Mouse (Mus musculus): ENCODE results near the gene Macrod2. TPM values are rescaled to one million over a fixed set of nuclear protein-coding genes. Genes with fewer than 3 reads are reported as not detected.

The Macrod2 gene
- total and polyA plus RNA-seq, 2 experiments from 2014 or later, result 5.5 to 17.4 TPM

DNA sequence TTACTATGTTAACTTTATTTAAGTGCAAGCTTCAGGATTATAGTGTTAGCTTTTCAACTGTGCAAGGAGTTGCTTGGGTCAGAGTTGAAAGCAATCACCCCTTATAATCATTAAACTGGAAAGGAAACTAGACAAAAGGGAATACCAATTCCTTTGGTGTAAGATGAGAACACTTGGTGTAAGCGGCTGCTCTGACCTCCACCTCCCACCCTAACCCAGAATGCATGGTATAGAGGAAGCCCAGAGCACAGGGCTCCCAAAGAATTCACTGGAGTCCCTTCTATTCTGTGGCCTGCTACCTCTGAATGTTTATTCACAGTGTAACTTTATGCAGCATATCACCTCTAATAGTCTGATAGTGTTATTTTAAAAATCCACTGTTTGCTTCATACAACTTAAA, 517.1 kb downstream of the Macrod2 start:
- no peak for ATAC-seq (ENCODE audit: insufficient read depth, low read depth)

DNA sequence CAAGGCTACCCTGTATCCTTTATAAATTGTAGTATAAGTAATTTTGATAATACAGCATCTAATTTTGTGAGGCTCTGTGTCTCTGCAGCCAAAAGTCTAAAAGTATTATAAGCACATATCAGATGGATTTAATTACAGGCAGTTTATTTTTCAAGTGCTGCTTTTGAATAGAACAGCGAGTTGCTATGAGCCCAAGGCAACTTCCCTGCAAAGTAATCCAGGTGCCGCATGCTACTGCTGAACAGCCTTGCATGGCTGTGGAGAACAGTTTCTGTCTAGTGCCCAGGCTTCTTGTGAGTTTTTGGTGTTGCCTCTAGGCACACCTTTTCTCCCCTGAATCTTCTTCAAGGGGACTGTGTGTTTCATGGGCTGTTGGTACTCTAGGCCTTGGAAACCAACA, 517.8 kb downstream of the Macrod2 start:
- Histone ChIP-seq H3K4me2 (ENCODE audit: low read depth, low read length) (no peak overlapping the region), H3K4me3 (ENCODE audit: low read depth, low read length) (no peak overlapping the region), H3K9ac (replicated peaks; ENCODE audit: low read depth, low read length) (no peak overlapping the region), H3K27me3 (ENCODE audit: control insufficient read depth, insufficient read depth, low read length) (no peaks in the 10 kb centered on the region), H3K4me1 (ENCODE audit: control insufficient read depth, insufficient read depth) (no peaks in the 10 kb centered on the region), H3K9me3 (replicated peaks; ENCODE audit: control insufficient read depth, low read length) (no peaks in the 10 kb centered on the region), H3K27ac (ENCODE audit: low read depth) (no peak overlapping the region), H3K36me3 (replicated peaks; ENCODE audit: control insufficient read depth, insufficient read depth, low read length) (no peaks in the 10 kb centered on the region)
- WGBS, result 77% methylated on average over 2 of the region's 2 CpGs
- DNase-seq (ENCODE audit: low spot score) (no peak), ATAC-seq (ENCODE audit: insufficient read depth, low read depth) (no peak)
- TF ChIP-seq EP300 (IDR thresholded peaks at IDR 0.05; ENCODE audit: low read depth), result no peak
- no peak for TF ChIP-seq CTCF (IDR thresholded peaks at IDR 0.05; ENCODE audit: low read depth)

More for the DNA sequence above, 517.1 kb downstream of the Macrod2 start:
- TF ChIP-seq CTCF (IDR thresholded peaks at IDR 0.05; ENCODE audit: low read depth) (no peak), EP300 (IDR thresholded peaks at IDR 0.05; ENCODE audit: low read depth) (no peak)
- H3K27me3 ChIP-seq (ENCODE audit: control insufficient read depth, insufficient read depth, low read length), result no peaks in the 10 kb centered on the region
- H3K27ac ChIP-seq (ENCODE audit: low read depth), result no peak overlapping the region
- H3K9ac ChIP-seq (replicated peaks; ENCODE audit: low read depth, low read length), result no peak overlapping the region
- H3K4me3 ChIP-seq (ENCODE audit: low read depth, low read length), result no peak overlapping the region
- 83% methylated on average over 1 of the region's 1 CpGs for WGBS
- H3K4me1 ChIP-seq (ENCODE audit: control insufficient read depth, insufficient read depth), result no peaks in the 10 kb centered on the region
- no peaks in the 10 kb centered on the region for H3K9me3 ChIP-seq (replicated peaks; ENCODE audit: control insufficient read depth, low read length)
- no peak overlapping the region for H3K4me2 ChIP-seq (ENCODE audit: low read depth, low read length)
- H3K36me3 ChIP-seq (replicated peaks; ENCODE audit: control insufficient read depth, insufficient read depth, low read length), result no peaks in the 10 kb centered on the region
- no peak for DNase-seq (ENCODE audit: low spot score)

- TF ChIP-seq EP300 (IDR thresholded peaks at IDR 0.05; ENCODE audit: low read depth), result no peak
- TF ChIP-seq CTCF (IDR thresholded peaks at IDR 0.05; ENCODE audit: low read depth), result no peak
- DNase-seq (ENCODE audit: low spot score) (no peak), ATAC-seq (ENCODE audit: insufficient read depth, low read depth) (no peak)
- H3K9ac ChIP-seq (replicated peaks; ENCODE audit: low read depth, low read length), result no peak overlapping the region
- H3K4me1 ChIP-seq (ENCODE audit: control insufficient read depth, insufficient read depth), result no peaks in the 10 kb centered on the region
- H3K27ac ChIP-seq (ENCODE audit: low read depth), result no peak overlapping the region
- no peaks in the 10 kb centered on the region for H3K9me3 ChIP-seq (replicated peaks; ENCODE audit: control insufficient read depth, low read length)
- WGBS, result 73% methylated on average over 7 of the region's 7 CpGs
- no peaks in the 10 kb centered on the region for H3K27me3 ChIP-seq (ENCODE audit: control insufficient read depth, insufficient read depth, low read length)
- no peak overlapping the region for H3K4me2 ChIP-seq (ENCODE audit: low read depth, low read length)
- no peak overlapping the region for H3K4me3 ChIP-seq (ENCODE audit: low read depth, low read length)
- H3K36me3 ChIP-seq (replicated peaks; ENCODE audit: control insufficient read depth, insufficient read depth, low read length), result no peaks in the 10 kb centered on the region
Measured at GRCm38 (mm10) chr2:140913679-140914412, 518.7 kb downstream of the Macrod2 start.

- ATAC-seq (ENCODE audit: insufficient read depth, low read depth) (no peak), DNase-seq (ENCODE audit: low spot score) (no peak)
- H3K27me3 ChIP-seq (ENCODE audit: control insufficient read depth, insufficient read depth, low read length), result no peaks in the 10 kb centered on the region
- no peak overlapping the region for H3K27ac ChIP-seq (ENCODE audit: low read depth)
- no peaks in the 10 kb centered on the region for H3K4me1 ChIP-seq (ENCODE audit: control insufficient read depth, insufficient read depth)
- H3K4me2 ChIP-seq (ENCODE audit: low read depth, low read length), result no peak overlapping the region
- no peaks in the 10 kb centered on the region for H3K9me3 ChIP-seq (replicated peaks; ENCODE audit: control insufficient read depth, low read length)
- no peaks in the 10 kb centered on the region for H3K36me3 ChIP-seq (replicated peaks; ENCODE audit: control insufficient read depth, insufficient read depth, low read length)
- H3K9ac ChIP-seq (replicated peaks; ENCODE audit: low read depth, low read length), result no peak overlapping the region
- no peak overlapping the region for H3K4me3 ChIP-seq (ENCODE audit: low read depth, low read length)
- no peak for TF ChIP-seq EP300 (IDR thresholded peaks at IDR 0.05; ENCODE audit: low read depth)
- peak; percentile 36 for TF ChIP-seq CTCF (IDR thresholded peaks at IDR 0.05; ENCODE audit: low read depth)
Measured at GRCm38 (mm10) chr2:140926922-140927321, 531.8 kb downstream of the Macrod2 start.

DNA sequence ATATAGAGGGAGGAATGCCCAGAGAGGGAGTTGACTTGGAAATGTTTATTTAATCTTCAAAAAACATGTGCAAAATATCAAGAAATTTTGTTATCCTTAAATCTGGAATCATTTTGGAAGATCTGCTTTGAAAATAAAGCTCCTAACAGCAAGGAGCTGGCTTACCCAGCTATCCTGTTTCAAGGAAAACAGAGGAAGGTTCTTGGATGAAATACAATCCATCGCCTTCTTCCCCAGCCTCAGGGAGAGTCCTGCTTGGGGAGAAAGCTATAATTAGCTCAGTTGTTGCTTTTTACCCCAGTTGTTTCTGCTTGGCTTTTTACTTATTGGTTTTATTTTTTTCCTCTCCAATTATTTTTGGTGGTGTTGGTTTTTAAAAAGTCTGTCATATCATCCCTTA, 539.4 kb downstream of the Macrod2 start:
- ATAC-seq (ENCODE audit: insufficient read depth, low read depth) (no peak), DNase-seq (ENCODE audit: low spot score) (no peak)
- no peak for TF ChIP-seq CTCF (IDR thresholded peaks at IDR 0.05; ENCODE audit: low read depth)
- no peak for TF ChIP-seq EP300 (IDR thresholded peaks at IDR 0.05; ENCODE audit: low read depth)
- no peaks in the 10 kb centered on the region for H3K9me3 ChIP-seq (replicated peaks; ENCODE audit: control insufficient read depth, low read length)
- WGBS, result 59% methylated on average over 1 of the region's 1 CpGs
- no peaks in the 10 kb centered on the region for H3K36me3 ChIP-seq (replicated peaks; ENCODE audit: control insufficient read depth, insufficient read depth, low read length)
- H3K27me3 ChIP-seq (ENCODE audit: control insufficient read depth, insufficient read depth, low read length), result no peaks in the 10 kb centered on the region
- no peak overlapping the region for H3K4me2 ChIP-seq (ENCODE audit: low read depth, low read length)
- no peak overlapping the region for H3K4me3 ChIP-seq (ENCODE audit: low read depth, low read length)
- H3K9ac ChIP-seq (replicated peaks; ENCODE audit: low read depth, low read length), result no peak overlapping the region
- H3K27ac ChIP-seq (ENCODE audit: low read depth), result no peak overlapping the region
- no peaks in the 10 kb centered on the region for H3K4me1 ChIP-seq (ENCODE audit: control insufficient read depth, insufficient read depth)

GRCm38 (mm10) chr2:140949461-140949860, 554.4 kb downstream of the Macrod2 start:
- DNase-seq (ENCODE audit: low spot score) (no peak), ATAC-seq (ENCODE audit: insufficient read depth, low read depth) (no peak)
- Histone ChIP-seq H3K9ac (replicated peaks; ENCODE audit: low read depth, low read length) (no peak overlapping the region), H3K27ac (ENCODE audit: low read depth) (no peak overlapping the region), H3K27me3 (ENCODE audit: control insufficient read depth, insufficient read depth, low read length) (no peaks in the 10 kb centered on the region), H3K4me3 (ENCODE audit: low read depth, low read length) (no peak overlapping the region), H3K9me3 (replicated peaks; ENCODE audit: control insufficient read depth, low read length) (no peaks in the 10 kb centered on the region), H3K4me1 (ENCODE audit: control insufficient read depth, insufficient read depth) (no peaks in the 10 kb centered on the region), H3K4me2 (ENCODE audit: low read depth, low read length) (no peak overlapping the region), H3K36me3 (replicated peaks; ENCODE audit: control insufficient read depth, insufficient read depth, low read length) (no peaks in the 10 kb centered on the region)
- 79% methylated on average over 3 of the region's 3 CpGs for WGBS
- TF ChIP-seq EP300 (IDR thresholded peaks at IDR 0.05; ENCODE audit: low read depth), result no peak
- no peak for TF ChIP-seq CTCF (IDR thresholded peaks at IDR 0.05; ENCODE audit: low read depth)
